Mouse (Mus musculus): ENCODE data around the gene Fam173b. TPM values are rescaled to one million over a fixed set of nuclear protein-coding genes. Genes with fewer than 3 reads are reported as not detected.

The Fam173b gene
- polyA plus RNA-seq, 2 experiments: 6.7 to 7.9 TPM

DNA sequence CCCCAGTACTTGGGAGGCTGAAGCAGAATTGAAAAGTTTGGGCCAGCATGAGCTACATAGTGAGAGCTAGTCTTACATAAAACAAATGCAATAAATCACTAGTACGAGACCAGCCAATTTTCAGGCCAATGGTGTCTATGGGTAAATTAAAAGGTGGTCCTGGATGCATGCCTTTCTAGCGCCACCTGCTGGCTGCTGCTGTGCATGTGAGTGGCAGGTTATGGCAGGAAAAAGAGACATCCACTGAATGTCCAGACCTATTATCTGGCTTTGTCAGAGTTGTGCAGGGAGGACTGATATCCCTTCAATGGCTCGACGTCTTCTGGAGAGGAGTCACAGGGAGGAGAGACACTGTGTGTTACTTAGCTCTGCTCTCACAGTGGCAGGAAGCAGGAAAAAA is 15.1 kb upstream of the Fam173b start:
- DNase-seq (ENCODE audit: low read depth in 3 of 3, low spot score in 3 of 3) (peak; percentile 65 to 75 (median 75)), ATAC-seq (ENCODE audit: insufficient read depth) (peak; percentile 73)
- Histone ChIP-seq H3K9me3 (ENCODE audit: control insufficient read depth, low read length) (no peaks in the 10 kb centered on the region), H3K9ac (replicated peaks) (no peak overlapping the region), H3K4me2 (ENCODE audit: low read depth) (peak overlapping the region; percentile 6; the same call in 1 of the 2 replicates), H3K36me3 (replicated peaks; ENCODE audit: control insufficient read depth, insufficient read depth, low read depth) (peaks cover 18% of the 10 kb centered on the region), H3K4me3 (ENCODE audit: insufficient read depth in 1 of 2, low read depth in 2 of 2, low read length in 2 of 2) (no peak overlapping the region), H3K4me1 (replicated peaks; ENCODE audit: control insufficient read depth in 2 of 2, insufficient read depth in 2 of 2, low read length in 1 of 2) (peaks cover 5 to 6% of the 10 kb centered on the region in 2 experiments; a peak in 3 of 4 replicates), H3K27me3 (ENCODE audit: control insufficient read depth, insufficient read depth, low read length) (no peaks in the 10 kb centered on the region), H3K27ac (no peak overlapping the region)
- peak; percentile 55; the same call in 1 of the 2 replicates for TF ChIP-seq EP300 (IDR thresholded peaks at IDR 0.05; ENCODE audit: low read depth)
- TF ChIP-seq CTCF (IDR thresholded peaks at IDR 0.05; ENCODE audit: low read depth): peak; percentile 99
- WGBS (ENCODE audit: insufficient replicate concordance): 1% methylated on average over 4 of the region's 4 CpGs

DNA sequence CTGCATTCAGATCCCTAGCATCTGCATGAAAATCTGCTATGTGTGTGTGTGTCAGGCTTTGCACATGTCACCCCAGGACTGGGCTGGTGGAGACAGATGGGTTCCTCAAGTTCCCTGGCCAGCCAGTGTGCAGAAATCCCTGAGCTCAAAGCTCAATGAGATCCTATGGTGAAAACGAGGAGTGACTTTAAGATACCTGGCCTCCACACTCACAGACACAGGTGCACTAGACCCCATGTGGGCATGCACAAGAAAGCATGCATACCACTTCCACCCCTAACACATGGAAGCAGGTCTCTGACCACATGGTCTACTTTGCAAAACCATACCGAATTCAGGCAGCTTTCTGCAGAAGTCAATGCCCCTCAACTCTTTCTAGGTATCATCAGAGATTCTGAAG is 13.9 kb upstream of the Fam173b start:
- Histone ChIP-seq H3K9ac (replicated peaks) (no peak overlapping the region), H3K4me2 (ENCODE audit: low read depth) (no peak overlapping the region), H3K4me3 (ENCODE audit: insufficient read depth in 1 of 2, low read depth in 2 of 2, low read length in 2 of 2) (no peak overlapping the region), H3K27ac (no peak overlapping the region), H3K9me3 (ENCODE audit: control insufficient read depth, low read length) (no peaks in the 10 kb centered on the region), H3K4me1 (replicated peaks; ENCODE audit: control insufficient read depth in 2 of 2, insufficient read depth in 2 of 2, low read length in 1 of 2) (peaks cover 5 to 6% of the 10 kb centered on the region in 2 experiments; a peak in 3 of 4 replicates), H3K27me3 (ENCODE audit: control insufficient read depth, insufficient read depth, low read length) (no peaks in the 10 kb centered on the region), H3K36me3 (replicated peaks; ENCODE audit: control insufficient read depth, insufficient read depth, low read depth) (peaks cover 31% of the 10 kb centered on the region)
- 36% methylated on average over 2 of the region's 2 CpGs for WGBS (ENCODE audit: insufficient replicate concordance)
- ATAC-seq (ENCODE audit: insufficient read depth) (no peak), DNase-seq (ENCODE audit: low read depth in 3 of 3, low spot score in 3 of 3) (no peak)
- TF ChIP-seq EP300 (IDR thresholded peaks at IDR 0.05; ENCODE audit: low read depth) (no peak), CTCF (IDR thresholded peaks at IDR 0.05; ENCODE audit: low read depth) (no peak)

DNA sequence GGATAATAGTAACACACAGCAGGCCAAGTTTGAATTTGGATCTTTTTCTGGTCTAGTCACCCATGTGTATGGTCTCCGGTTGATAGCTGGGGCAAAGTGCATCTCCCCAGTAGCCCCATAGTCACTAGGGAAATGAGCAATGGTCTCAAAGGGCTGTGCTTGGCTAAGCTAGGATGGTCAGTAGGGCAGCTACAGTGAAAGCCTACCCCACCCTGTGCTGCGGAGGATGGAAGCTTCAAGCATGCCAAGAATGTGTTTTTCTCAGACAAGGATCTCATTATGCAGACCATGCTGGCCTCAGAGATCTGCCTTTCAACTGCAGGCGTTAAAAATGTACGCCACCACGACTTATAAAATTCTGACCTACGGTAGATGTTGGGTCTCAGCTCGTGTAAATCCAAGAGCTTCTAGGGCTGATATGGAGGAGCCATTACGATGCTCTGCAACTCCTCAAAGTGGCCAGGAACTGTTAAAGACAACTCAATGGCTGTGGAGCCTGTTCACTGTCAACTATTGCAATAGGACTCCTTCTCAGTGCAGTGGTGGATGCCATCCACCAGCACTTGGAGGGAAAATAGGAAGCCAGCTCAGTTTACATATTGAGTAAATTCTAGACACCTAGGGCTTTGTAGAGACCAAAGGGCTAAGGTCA is 12.5 kb upstream of the Fam173b start:
- WGBS (ENCODE audit: insufficient replicate concordance): 67% methylated on average over 8 of the region's 8 CpGs
- peaks cover 5 to 6% of the 10 kb centered on the region in 2 experiments; a peak in 2 of 4 replicates for H3K4me1 ChIP-seq (replicated peaks; ENCODE audit: control insufficient read depth in 2 of 2, insufficient read depth in 2 of 2, low read length in 1 of 2)
- ATAC-seq (ENCODE audit: insufficient read depth): no peak
- no peaks in the 10 kb centered on the region for H3K27me3 ChIP-seq (ENCODE audit: control insufficient read depth, insufficient read depth, low read length)
- TF ChIP-seq EP300 (IDR thresholded peaks at IDR 0.05; ENCODE audit: low read depth): no peak
- no peak for TF ChIP-seq CTCF (IDR thresholded peaks at IDR 0.05; ENCODE audit: low read depth)
- DNase-seq (ENCODE audit: low read depth in 3 of 3, low spot score in 3 of 3): no peak
- no peak overlapping the region for H3K4me3 ChIP-seq (ENCODE audit: insufficient read depth in 1 of 2, low read depth in 2 of 2, low read length in 2 of 2)
- H3K4me2 ChIP-seq (ENCODE audit: low read depth): no peak overlapping the region
- no peak overlapping the region for H3K9ac ChIP-seq (replicated peaks)
- peaks cover 44% of the 10 kb centered on the region for H3K36me3 ChIP-seq (replicated peaks; ENCODE audit: control insufficient read depth, insufficient read depth, low read depth)
- H3K27ac ChIP-seq: no peak overlapping the region
- no peaks in the 10 kb centered on the region for H3K9me3 ChIP-seq (ENCODE audit: control insufficient read depth, low read length)

DNA sequence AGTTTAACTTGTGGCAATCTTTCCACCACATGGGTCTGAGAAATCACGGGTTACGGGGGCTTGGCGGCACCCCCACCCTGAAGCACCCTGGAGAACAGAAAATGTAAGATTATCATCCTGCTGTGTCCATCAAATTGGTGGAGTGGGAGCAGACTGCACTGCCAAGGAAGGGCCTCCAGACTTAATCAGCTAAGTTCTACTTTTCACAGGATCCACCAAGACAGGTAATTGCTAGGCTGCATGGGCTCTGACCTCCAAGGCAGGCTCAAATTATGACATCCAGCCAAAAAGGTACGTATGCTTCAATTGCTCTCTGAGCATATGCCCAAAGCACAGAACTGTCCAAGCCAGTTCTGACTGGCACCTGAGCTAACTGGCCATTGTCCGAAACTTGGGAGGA is 11.5 kb upstream of the Fam173b start:
- Histone ChIP-seq H3K27ac (no peak overlapping the region), H3K4me2 (ENCODE audit: low read depth) (no peak overlapping the region), H3K9ac (replicated peaks) (no peak overlapping the region), H3K4me3 (ENCODE audit: insufficient read depth in 1 of 2, low read depth in 2 of 2, low read length in 2 of 2) (no peak overlapping the region), H3K27me3 (ENCODE audit: control insufficient read depth, insufficient read depth, low read length) (no peaks in the 10 kb centered on the region), H3K9me3 (ENCODE audit: control insufficient read depth, low read length) (no peaks in the 10 kb centered on the region), H3K36me3 (replicated peaks; ENCODE audit: control insufficient read depth, insufficient read depth, low read depth) (peaks cover 55% of the 10 kb centered on the region), H3K4me1 (replicated peaks; ENCODE audit: control insufficient read depth in 2 of 2, insufficient read depth in 2 of 2, low read length in 1 of 2) (peaks cover 5 to 6% of the 10 kb centered on the region in 2 experiments; a peak in 2 of 4 replicates)
- DNase-seq (ENCODE audit: low read depth in 3 of 3, low spot score in 3 of 3): no peak
- ATAC-seq (ENCODE audit: insufficient read depth): no peak
- WGBS (ENCODE audit: insufficient replicate concordance): 87% methylated on average over 5 of the region's 5 CpGs
- TF ChIP-seq EP300 (IDR thresholded peaks at IDR 0.05; ENCODE audit: low read depth) (no peak), CTCF (IDR thresholded peaks at IDR 0.05; ENCODE audit: low read depth) (no peak)

DNA sequence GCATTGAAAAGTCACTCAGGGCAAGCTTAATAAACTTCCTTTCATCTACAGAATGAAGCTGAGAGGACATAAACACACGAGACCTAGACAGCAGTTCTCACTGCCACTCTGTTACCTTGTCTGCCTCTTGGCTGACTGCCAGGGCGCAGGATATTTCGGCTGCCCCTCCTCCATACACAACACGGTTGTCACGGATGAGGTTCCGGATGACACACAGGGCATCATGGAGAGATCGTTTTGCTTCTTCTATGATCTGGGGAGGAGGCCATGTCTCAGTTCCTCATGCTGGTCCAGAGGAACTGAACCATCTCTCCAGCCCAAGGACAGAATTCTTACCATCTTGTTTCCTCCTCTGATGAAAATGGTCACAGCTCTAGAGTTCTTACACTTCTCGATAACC is 9.1 kb upstream of the Fam173b start:
- Histone ChIP-seq H3K9ac (replicated peaks) (no peak overlapping the region), H3K36me3 (replicated peaks; ENCODE audit: control insufficient read depth, insufficient read depth, low read depth) (peaks cover 74% of the 10 kb centered on the region), H3K4me1 (replicated peaks; ENCODE audit: control insufficient read depth in 2 of 2, insufficient read depth in 2 of 2, low read length in 1 of 2) (no peaks in the 10 kb centered on the region), H3K27ac (no peak overlapping the region), H3K4me2 (ENCODE audit: low read depth) (no peak overlapping the region), H3K4me3 (ENCODE audit: insufficient read depth in 1 of 2, low read depth in 2 of 2, low read length in 2 of 2) (no peak overlapping the region), H3K9me3 (ENCODE audit: control insufficient read depth, low read length) (no peaks in the 10 kb centered on the region), H3K27me3 (ENCODE audit: control insufficient read depth, insufficient read depth, low read length) (no peaks in the 10 kb centered on the region)
- 84% methylated on average over 8 of the region's 8 CpGs for WGBS (ENCODE audit: insufficient replicate concordance)
- TF ChIP-seq CTCF (IDR thresholded peaks at IDR 0.05; ENCODE audit: low read depth) (no peak), EP300 (IDR thresholded peaks at IDR 0.05; ENCODE audit: low read depth) (no peak)
- ATAC-seq (ENCODE audit: insufficient read depth) (no peak), DNase-seq (ENCODE audit: low read depth in 3 of 3, low spot score in 3 of 3) (no peak)
